Mouse (Mus musculus): Measurements from ENCODE around the gene Arhgap25.

The Arhgap25 gene

GRCm38 (mm10) chr6:87436745-87437144, 96.3 kb downstream of the Arhgap25 start:
- no peak for DNase-seq

GRCm38 (mm10) chr6:87435791-87436190, 97.3 kb downstream of the Arhgap25 start:
- no peak for DNase-seq

GRCm38 (mm10) chr6:87428487-87429044, 104.5 kb downstream of the Arhgap25 start, which contains the start of gene Bmp10:
Gene Bmp10, plus strand, starts transcription at chr6:87428994.
- no peak for DNase-seq

- no peak for DNase-seq
These were observed 105.4 kb downstream of the Arhgap25 start for GRCm38 (mm10) chr6:87427616-87428015.

GRCm38 (mm10) chr6:87426954-87427353, 106.1 kb downstream of the Arhgap25 start:
- DNase-seq: no peak

GRCm38 (mm10) chr6:87424037-87424816, 108.8 kb downstream of the Arhgap25 start:
- peak; percentile 55 to 63 for DNase-seq

- no peak for DNase-seq
These were observed 110.8 kb downstream of the Arhgap25 start for GRCm38 (mm10) chr6:87422304-87422703.

- no peak for DNase-seq
These were observed 121.0 kb downstream of the Arhgap25 start for GRCm38 (mm10) chr6:87412011-87412410.
